Mouse (Mus musculus): ENCODE results near the gene Rps6ka1. TPM values are rescaled to one million over a fixed set of nuclear protein-coding genes. Genes with fewer than 3 reads are reported as not detected.
"Not testable (repeated sequence)": the region's sequence is repeated elsewhere in the genome, so short reads cannot be mapped to it uniquely, and the experiment has no call there.

Gene Rps6ka1
- polyA plus RNA-seq, 1 experiment from 2014 or later, result 21.8 TPM

- ATAC-seq (ENCODE audit: low read depth), result no peak
- Histone ChIP-seq H3K9ac (no peak overlapping the region), H3K4me3 (no peak overlapping the region), H3K4me2 (no peak overlapping the region), H3K9me3 (no peaks in the 10 kb centered on the region), H3K27me3 (no peaks in the 10 kb centered on the region), H3K36me3 (no peaks in the 10 kb centered on the region), H3K27ac (replicated peaks) (no peak overlapping the region), H3K4me1 (replicated peaks) (peaks cover 14% of the 10 kb centered on the region; the same call in 1 of the 2 replicates)
- 71% methylated on average over 4 of the region's 4 CpGs for WGBS
Measured at GRCm38 (mm10) chr4:133907086-133907485, 19.5 kb upstream of the Rps6ka1 start.

GRCm38 (mm10) chr4:133906336-133906735 lies 18.7 kb upstream of the Rps6ka1 start:
- H3K4me1 ChIP-seq (replicated peaks), result peaks cover 10% of the 10 kb centered on the region; the same call in 1 of the 2 replicates
- WGBS, result 93% methylated on average over 5 of the region's 5 CpGs
- not testable (repeated sequence) for ATAC-seq (ENCODE audit: low read depth); H3K4me2 ChIP-seq; H3K9me3 ChIP-seq; H3K4me3 ChIP-seq; H3K9ac ChIP-seq; H3K36me3 ChIP-seq; H3K27ac ChIP-seq (replicated peaks); H3K27me3 ChIP-seq

GRCm38 (mm10) chr4:133905167-133905566 lies 17.6 kb upstream of the Rps6ka1 start:
- H3K36me3 ChIP-seq, result no peaks in the 10 kb centered on the region
- H3K4me3 ChIP-seq, result no peak overlapping the region
- no peaks in the 10 kb centered on the region for H3K27me3 ChIP-seq
- no peak overlapping the region for H3K9ac ChIP-seq
- no peaks in the 10 kb centered on the region for H3K9me3 ChIP-seq
- H3K27ac ChIP-seq (replicated peaks), result no peak overlapping the region
- WGBS, result 80% methylated on average over 7 of the region's 7 CpGs
- ATAC-seq (ENCODE audit: low read depth), result no peak
- peaks cover 4% of the 10 kb centered on the region; the same call in 1 of the 2 replicates for H3K4me1 ChIP-seq (replicated peaks)
- H3K4me2 ChIP-seq, result no peak overlapping the region

GRCm38 (mm10) chr4:133904326-133904725 lies 16.7 kb upstream of the Rps6ka1 start:
- H3K27ac ChIP-seq (replicated peaks), result no peak overlapping the region
- H3K9me3 ChIP-seq, result no peaks in the 10 kb centered on the region
- H3K27me3 ChIP-seq, result no peaks in the 10 kb centered on the region
- H3K4me2 ChIP-seq, result no peak overlapping the region
- no peak for ATAC-seq (ENCODE audit: low read depth)
- 83% methylated on average over 8 of the region's 8 CpGs for WGBS
- no peak overlapping the region for H3K9ac ChIP-seq
- no peaks in the 10 kb centered on the region for H3K36me3 ChIP-seq
- no peak overlapping the region for H3K4me3 ChIP-seq
- no peaks in the 10 kb centered on the region for H3K4me1 ChIP-seq (replicated peaks)

GRCm38 (mm10) chr4:133903372-133903771 lies 15.8 kb upstream of the Rps6ka1 start:
- Histone ChIP-seq H3K4me2 (no peak overlapping the region), H3K27me3 (no peaks in the 10 kb centered on the region), H3K36me3 (no peaks in the 10 kb centered on the region), H3K9me3 (no peaks in the 10 kb centered on the region), H3K4me3 (no peak overlapping the region), H3K4me1 (replicated peaks) (no peaks in the 10 kb centered on the region; the same call in none of the 2 replicates), H3K27ac (replicated peaks) (no peak overlapping the region), H3K9ac (no peak overlapping the region)
- WGBS, result 68% methylated on average over 7 of the region's 7 CpGs
- ATAC-seq (ENCODE audit: low read depth), result no peak

- no peaks in the 10 kb centered on the region; the same call in none of the 2 replicates for H3K4me1 ChIP-seq (replicated peaks)
- no peak overlapping the region for H3K4me2 ChIP-seq
- H3K9ac ChIP-seq, result no peak overlapping the region
- H3K9me3 ChIP-seq, result no peaks in the 10 kb centered on the region
- no peak for ATAC-seq (ENCODE audit: low read depth)
- H3K27ac ChIP-seq (replicated peaks), result no peak overlapping the region
- no peak overlapping the region for H3K4me3 ChIP-seq
- 86% methylated on average over 2 of the region's 2 CpGs for WGBS
- no peaks in the 10 kb centered on the region for H3K27me3 ChIP-seq
- no peaks in the 10 kb centered on the region for H3K36me3 ChIP-seq
Measured at GRCm38 (mm10) chr4:133902510-133902909, 14.9 kb upstream of the Rps6ka1 start.

- H3K36me3 ChIP-seq, result no peaks in the 10 kb centered on the region
- no peak overlapping the region for H3K27ac ChIP-seq (replicated peaks)
- no peaks in the 10 kb centered on the region for H3K27me3 ChIP-seq
- H3K9ac ChIP-seq, result no peak overlapping the region
- no peak overlapping the region for H3K4me3 ChIP-seq
- no peaks in the 10 kb centered on the region for H3K9me3 ChIP-seq
- no peak overlapping the region for H3K4me2 ChIP-seq
- WGBS, result 84% methylated on average over 6 of the region's 6 CpGs
- ATAC-seq (ENCODE audit: low read depth), result no peak
- no peaks in the 10 kb centered on the region; the same call in none of the 2 replicates for H3K4me1 ChIP-seq (replicated peaks)
Measured at GRCm38 (mm10) chr4:133900887-133901286, 13.3 kb upstream of the Rps6ka1 start.

- no peak for ATAC-seq (ENCODE audit: low read depth)
- Histone ChIP-seq H3K4me1 (replicated peaks) (no peaks in the 10 kb centered on the region; the same call in none of the 2 replicates), H3K4me3 (no peak overlapping the region), H3K9me3 (no peaks in the 10 kb centered on the region), H3K36me3 (no peaks in the 10 kb centered on the region), H3K27me3 (no peaks in the 10 kb centered on the region), H3K27ac (replicated peaks) (no peak overlapping the region), H3K4me2 (no peak overlapping the region), H3K9ac (no peak overlapping the region)
- 86% methylated on average over 6 of the region's 6 CpGs for WGBS
Measured at GRCm38 (mm10) chr4:133900352-133900751, 12.8 kb upstream of the Rps6ka1 start.

GRCm38 (mm10) chr4:133899241-133899800 lies 11.7 kb upstream of the Rps6ka1 start:
- no peak overlapping the region for H3K9ac ChIP-seq
- no peak for ATAC-seq (ENCODE audit: low read depth)
- H3K4me2 ChIP-seq, result no peak overlapping the region
- no peaks in the 10 kb centered on the region; the same call in none of the 2 replicates for H3K4me1 ChIP-seq (replicated peaks)
- H3K27ac ChIP-seq (replicated peaks), result no peak overlapping the region
- WGBS, result 57% methylated on average over 9 of the region's 9 CpGs
- no peaks in the 10 kb centered on the region for H3K36me3 ChIP-seq
- H3K9me3 ChIP-seq, result no peaks in the 10 kb centered on the region
- no peaks in the 10 kb centered on the region for H3K27me3 ChIP-seq
- no peak overlapping the region for H3K4me3 ChIP-seq

GRCm38 (mm10) chr4:133898151-133898550 lies 10.6 kb upstream of the Rps6ka1 start:
- 41% methylated on average over 6 of the region's 6 CpGs for WGBS

GRCm38 (mm10) chr4:133897431-133897891 lies 9.9 kb upstream of the Rps6ka1 start:
- no peak overlapping the region for H3K4me3 ChIP-seq
- WGBS, result 71% methylated on average over 11 of the region's 11 CpGs
- H3K27ac ChIP-seq (replicated peaks), result no peak overlapping the region
- no peaks in the 10 kb centered on the region for H3K27me3 ChIP-seq
- no peak overlapping the region for H3K9ac ChIP-seq
- no peak for ATAC-seq (ENCODE audit: low read depth)
- no peak overlapping the region for H3K4me2 ChIP-seq
- no peaks in the 10 kb centered on the region; the same call in none of the 2 replicates for H3K4me1 ChIP-seq (replicated peaks)
- H3K9me3 ChIP-seq, result no peaks in the 10 kb centered on the region
- H3K36me3 ChIP-seq, result no peaks in the 10 kb centered on the region

More at GRCm38 (mm10) chr4:133898151-133898550, 10.6 kb upstream of the Rps6ka1 start:
- Histone ChIP-seq H3K4me3 (no peak overlapping the region), H3K9ac (no peak overlapping the region), H3K9me3 (no peaks in the 10 kb centered on the region), H3K27ac (replicated peaks) (no peak overlapping the region), H3K4me1 (replicated peaks) (no peaks in the 10 kb centered on the region; the same call in none of the 2 replicates), H3K36me3 (no peaks in the 10 kb centered on the region), H3K27me3 (no peaks in the 10 kb centered on the region), H3K4me2 (no peak overlapping the region)
- no peak for ATAC-seq (ENCODE audit: low read depth)

- no peak overlapping the region for H3K4me3 ChIP-seq
- no peak overlapping the region for H3K4me2 ChIP-seq
- H3K9ac ChIP-seq, result no peak overlapping the region
- H3K27me3 ChIP-seq, result no peaks in the 10 kb centered on the region
- WGBS, result 77% methylated on average over 1 of the region's 1 CpGs
- no peak for ATAC-seq (ENCODE audit: low read depth)
- H3K9me3 ChIP-seq, result no peaks in the 10 kb centered on the region
- no peak overlapping the region for H3K27ac ChIP-seq (replicated peaks)
- H3K4me1 ChIP-seq (replicated peaks), result no peaks in the 10 kb centered on the region; the same call in none of the 2 replicates
- H3K36me3 ChIP-seq, result no peaks in the 10 kb centered on the region
Measured at GRCm38 (mm10) chr4:133896984-133897383, 9.4 kb upstream of the Rps6ka1 start.

GRCm38 (mm10) chr4:133896002-133896401 lies 8.4 kb upstream of the Rps6ka1 start:
- Histone ChIP-seq H3K4me2 (no peak overlapping the region), H3K9me3 (no peaks in the 10 kb centered on the region), H3K27me3 (no peaks in the 10 kb centered on the region), H3K36me3 (no peaks in the 10 kb centered on the region), H3K4me3 (no peak overlapping the region), H3K4me1 (replicated peaks) (no peaks in the 10 kb centered on the region; the same call in none of the 2 replicates), H3K27ac (replicated peaks) (no peak overlapping the region), H3K9ac (no peak overlapping the region)
- ATAC-seq (ENCODE audit: low read depth), result no peak
- 90% methylated on average over 3 of the region's 3 CpGs for WGBS
